Mouse (Mus musculus) megakaryocyte-erythroid progenitor cell, adult 5-6 weeks (primary cell): ENCODE data around the gene Pga5. TPM values are rescaled to one million over a fixed set of nuclear protein-coding genes. Genes with fewer than 3 reads are reported as not detected.

Experiments
- total RNA-seq, 2 experiments: library from RNA; stranded (forward) in 1 of 2; stranded (reverse) in 1 of 2; fragments of 200-1000, 215-1000 nt in 1 of 2; fragments of >200 nt in 1 of 2; fragmentation: Nextera tagmentation in 1 of 2; gene quantifications; 2 replicates each; pipeline ENCODE4 v1.2.3; 2014 to 2017

The Pga5 gene
- total RNA-seq, 2 experiments from 2014 or later = not detected

Other genes starting within 250 kb of the Pga5 start
- not detected in 2 replicates for gene Lrrc10b, start 220.6 kb downstream of the Pga5 start, total RNA-seq (2014; fragmentation: Nextera tagmentation)
- not detected in 2 replicates for gene Lrrc10b, start 220.6 kb downstream of the Pga5 start, total RNA-seq (2017)
- gene Ppp1r32, start 195.1 kb downstream of the Pga5 start, total RNA-seq (2014; fragmentation: Nextera tagmentation) = 0.57 TPM in 1 of 2 replicates, not detected in the other
- not detected in 2 replicates for gene Ppp1r32, start 195.1 kb downstream of the Pga5 start, total RNA-seq (2017)
- gene Cpsf7, start 152.8 kb downstream of the Pga5 start, total RNA-seq (2014; fragmentation: Nextera tagmentation) = 98.2 and 112 TPM in 2 replicates
- 36.3 and 39.4 TPM in 2 replicates for gene Cpsf7, start 152.8 kb downstream of the Pga5 start, total RNA-seq (2017)
- 71.9 and 73.0 TPM in 2 replicates for gene Sdhaf2, start 151.9 kb downstream of the Pga5 start, total RNA-seq (2014; fragmentation: Nextera tagmentation)
- gene Sdhaf2, start 151.9 kb downstream of the Pga5 start, total RNA-seq (2017) = 61.3 and 105 TPM in 2 replicates
- gene Tmem216, start 121.8 kb downstream of the Pga5 start, total RNA-seq (2014; fragmentation: Nextera tagmentation) = 9.0 and 14.9 TPM in 2 replicates
- 12.2 and 19.9 TPM in 2 replicates for gene Tmem216, start 121.8 kb downstream of the Pga5 start, total RNA-seq (2017)
- 17.7 and 27.3 TPM in 2 replicates for gene Cyb561a3, start 100.9 kb downstream of the Pga5 start, total RNA-seq (2014; fragmentation: Nextera tagmentation)
- gene Cyb561a3, start 100.9 kb downstream of the Pga5 start, total RNA-seq (2017) = 7.6 and 11.9 TPM in 2 replicates
- gene Tmem138, start 100.7 kb downstream of the Pga5 start, total RNA-seq (2014; fragmentation: Nextera tagmentation) = 24.4 and 51.9 TPM in 2 replicates
- gene Tmem138, start 100.7 kb downstream of the Pga5 start, total RNA-seq (2017) = 7.2 and 8.8 TPM in 2 replicates
- 229 and 288 TPM in 2 replicates for gene Ddb1, start 72.7 kb downstream of the Pga5 start, total RNA-seq (2014; fragmentation: Nextera tagmentation)
- gene Ddb1, start 72.7 kb downstream of the Pga5 start, total RNA-seq (2017) = 535 and 656 TPM in 2 replicates
- 9.0 and 9.6 TPM in 2 replicates for gene Tkfc, start 72.4 kb downstream of the Pga5 start, total RNA-seq (2014; fragmentation: Nextera tagmentation)
- 1.9 and 4.2 TPM in 2 replicates for gene Tkfc, start 72.4 kb downstream of the Pga5 start, total RNA-seq (2017)
- gene Vwce, start 43.9 kb downstream of the Pga5 start, total RNA-seq (2014; fragmentation: Nextera tagmentation) = 0.90 and 0.99 TPM in 2 replicates
- not detected in 2 replicates for gene Vwce, start 43.9 kb downstream of the Pga5 start, total RNA-seq (2017)
- gene Vps37c, start 10.7 kb upstream of the Pga5 start, total RNA-seq (2014; fragmentation: Nextera tagmentation) = 18.3 and 20.2 TPM in 2 replicates
- 6.9 and 7.8 TPM in 2 replicates for gene Vps37c, start 10.7 kb upstream of the Pga5 start, total RNA-seq (2017)
- gene Cd5, start 60.9 kb upstream of the Pga5 start, total RNA-seq (2014; fragmentation: Nextera tagmentation) = 3.2 and 3.7 TPM in 2 replicates
- not detected in 2 replicates for gene Cd5, start 60.9 kb upstream of the Pga5 start, total RNA-seq (2017)
- gene Cd6, start 152.0 kb upstream of the Pga5 start, total RNA-seq (2014; fragmentation: Nextera tagmentation) = 2.4 and 3.2 TPM in 2 replicates
- not detected in 2 replicates for gene Cd6, start 152.0 kb upstream of the Pga5 start, total RNA-seq (2017)
- gene Slc15a3, start 161.7 kb upstream of the Pga5 start, total RNA-seq (2014; fragmentation: Nextera tagmentation) = 0.50 and 0.99 TPM in 2 replicates
- gene Slc15a3, start 161.7 kb upstream of the Pga5 start, total RNA-seq (2017) = 0.56 TPM in 1 of 2 replicates, not detected in the other
- 0.10 and 2.4 TPM in 2 replicates for gene Tmem132a, start 191.9 kb upstream of the Pga5 start, total RNA-seq (2014; fragmentation: Nextera tagmentation)
- gene Tmem132a, start 191.9 kb upstream of the Pga5 start, total RNA-seq (2017) = 0.23 and 0.56 TPM in 2 replicates
- 23.4 and 41.0 TPM in 2 replicates for gene Tmem109, start 203.9 kb upstream of the Pga5 start, total RNA-seq (2014; fragmentation: Nextera tagmentation)
- gene Tmem109, start 203.9 kb upstream of the Pga5 start, total RNA-seq (2017) = 11.1 and 21.7 TPM in 2 replicates
- gene Prpf19, start 217.2 kb upstream of the Pga5 start, total RNA-seq (2014; fragmentation: Nextera tagmentation) = 148 and 173 TPM in 2 replicates
- gene Prpf19, start 217.2 kb upstream of the Pga5 start, total RNA-seq (2017) = 145 and 393 TPM in 2 replicates
- gene Zp1, start 242.6 kb upstream of the Pga5 start, total RNA-seq (2014; fragmentation: Nextera tagmentation) = not detected in 2 replicates
- not detected in 2 replicates for gene Zp1, start 242.6 kb upstream of the Pga5 start, total RNA-seq (2017)